Mouse (Mus musculus): ENCODE results near the gene Ndufaf2. TPM values are rescaled to one million over a fixed set of nuclear protein-coding genes. Genes with fewer than 3 reads are reported as not detected.
A peak's percentile ranks its signal among the peaks of the same experiment; 100 is the strongest.

The Ndufaf2 gene
- total and polyA plus RNA-seq, 2 experiments from 2014 or later = 62.5 TPM; not detected in 1

DNA sequence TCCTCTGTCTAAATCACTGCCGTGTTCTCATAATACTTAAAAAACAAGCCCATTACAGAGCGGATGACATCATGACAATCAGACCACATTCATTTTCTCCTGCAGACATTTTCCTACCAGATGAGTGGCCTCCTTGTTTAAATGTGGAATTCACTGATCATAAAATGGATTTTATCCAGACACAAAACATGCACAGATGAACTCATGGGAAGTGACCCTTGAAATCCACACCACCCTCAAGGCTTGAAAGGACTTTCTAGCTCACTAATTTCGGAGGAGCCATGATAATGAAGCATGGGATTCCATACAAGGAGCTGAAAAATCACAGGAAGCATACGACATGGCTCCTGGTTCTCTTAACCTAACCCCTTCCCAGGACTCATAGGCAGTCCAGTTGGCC, 198.5 kb downstream of the Ndufaf2 start:
- Histone ChIP-seq H3K27me3 (ENCODE audit: control insufficient read depth, insufficient read depth, low read length) (no peaks in the 10 kb centered on the region), H3K9ac (replicated peaks; ENCODE audit: low read depth, low read length) (no peak overlapping the region), H3K9me3 (replicated peaks; ENCODE audit: control insufficient read depth, low read length) (no peaks in the 10 kb centered on the region), H3K4me3 (ENCODE audit: low read depth, low read length) (no peak overlapping the region), H3K4me2 (ENCODE audit: low read depth, low read length) (no peak overlapping the region), H3K4me1 (ENCODE audit: control insufficient read depth, insufficient read depth) (peaks cover 5% of the 10 kb centered on the region; the same call in 1 of the 2 replicates), H3K27ac (ENCODE audit: low read depth) (no peak overlapping the region), H3K36me3 (replicated peaks; ENCODE audit: control insufficient read depth, insufficient read depth, low read length) (no peaks in the 10 kb centered on the region)
- 82% methylated on average over 4 of the region's 4 CpGs for WGBS
- TF ChIP-seq EP300 (IDR thresholded peaks at IDR 0.05; ENCODE audit: low read depth) (no peak), CTCF (IDR thresholded peaks at IDR 0.05; ENCODE audit: low read depth) (no peak)
- no peak for ATAC-seq (ENCODE audit: insufficient read depth, low read depth)
- no peak for DNase-seq (ENCODE audit: low spot score)

DNA sequence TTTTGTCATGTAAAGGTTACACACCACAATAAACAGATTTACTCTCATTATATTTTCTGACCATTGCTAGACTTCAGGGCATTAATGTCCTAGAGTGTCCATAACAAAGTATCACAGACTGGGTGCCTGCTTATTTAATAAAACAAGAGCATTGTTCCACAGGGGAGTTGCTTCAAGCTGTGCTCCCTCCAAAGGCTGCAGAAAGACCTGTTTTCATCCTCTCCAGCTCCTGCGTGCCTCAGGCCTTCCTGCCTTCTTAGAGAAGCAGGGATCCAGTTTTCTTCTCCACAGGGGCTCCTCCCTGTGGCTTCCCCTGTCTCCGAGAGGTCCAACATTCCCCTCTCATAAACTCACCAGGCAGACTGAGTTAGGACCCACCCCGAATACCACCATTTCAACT, 202.2 kb downstream of the Ndufaf2 start:
- Histone ChIP-seq H3K4me2 (ENCODE audit: low read depth, low read length) (no peak overlapping the region), H3K36me3 (replicated peaks; ENCODE audit: control insufficient read depth, insufficient read depth, low read length) (no peaks in the 10 kb centered on the region), H3K9me3 (replicated peaks; ENCODE audit: control insufficient read depth, low read length) (no peaks in the 10 kb centered on the region), H3K27me3 (ENCODE audit: control insufficient read depth, insufficient read depth, low read length) (no peaks in the 10 kb centered on the region), H3K4me1 (ENCODE audit: control insufficient read depth, insufficient read depth) (0 out of 2 replicates have a peak, but pooled peaks cover 4% of the 10 kb centered on the region), H3K9ac (replicated peaks; ENCODE audit: low read depth, low read length) (no peak overlapping the region), H3K27ac (ENCODE audit: low read depth) (no peak overlapping the region), H3K4me3 (ENCODE audit: low read depth, low read length) (no peak overlapping the region)
- ATAC-seq (ENCODE audit: insufficient read depth, low read depth) (no peak), DNase-seq (ENCODE audit: low spot score) (no peak)
- WGBS = 58% methylated on average over 3 of the region's 3 CpGs
- TF ChIP-seq CTCF (IDR thresholded peaks at IDR 0.05; ENCODE audit: low read depth) (no peak), EP300 (IDR thresholded peaks at IDR 0.05; ENCODE audit: low read depth) (no peak)

- Histone ChIP-seq H3K27me3 (ENCODE audit: control insufficient read depth, insufficient read depth, low read length) (no peaks in the 10 kb centered on the region), H3K9me3 (replicated peaks; ENCODE audit: control insufficient read depth, low read length) (no peaks in the 10 kb centered on the region), H3K27ac (ENCODE audit: low read depth) (no peak overlapping the region), H3K4me1 (ENCODE audit: control insufficient read depth, insufficient read depth) (0 out of 2 replicates have a peak, but pooled peaks cover 4% of the 10 kb centered on the region), H3K9ac (replicated peaks; ENCODE audit: low read depth, low read length) (no peak overlapping the region), H3K36me3 (replicated peaks; ENCODE audit: control insufficient read depth, insufficient read depth, low read length) (no peaks in the 10 kb centered on the region), H3K4me3 (ENCODE audit: low read depth, low read length) (no peak overlapping the region), H3K4me2 (ENCODE audit: low read depth, low read length) (0 out of 2 replicates have a peak overlapping the region, but pooled peaks have one; percentile 0)
- WGBS = 27% methylated on average over 17 of the region's 18 CpGs
- DNase-seq (ENCODE audit: low spot score) = no peak
- TF ChIP-seq CTCF (IDR thresholded peaks at IDR 0.05; ENCODE audit: low read depth) = no peak
- TF ChIP-seq EP300 (IDR thresholded peaks at IDR 0.05; ENCODE audit: low read depth) = no peak
- peak; percentile 78 for ATAC-seq (ENCODE audit: insufficient read depth, low read depth)
These were observed 202.9 kb downstream of the Ndufaf2 start for GRCm38 (mm10) chr13:107955327-107956110.

- H3K27ac ChIP-seq (ENCODE audit: low read depth) = no peak overlapping the region
- 60% methylated on average over 16 of the region's 16 CpGs for WGBS
- TF ChIP-seq EP300 (IDR thresholded peaks at IDR 0.05; ENCODE audit: low read depth) (no peak), CTCF (IDR thresholded peaks at IDR 0.05; ENCODE audit: low read depth) (no peak)
These were observed 203.8 kb downstream of the Ndufaf2 start for GRCm38 (mm10) chr13:107954445-107955261.

GRCm38 (mm10) chr13:107954100-107954444, 204.4 kb downstream of the Ndufaf2 start:
- no peak for ATAC-seq (ENCODE audit: insufficient read depth, low read depth)
- no peaks in the 10 kb centered on the region for H3K27me3 ChIP-seq (ENCODE audit: control insufficient read depth, insufficient read depth, low read length)

More at GRCm38 (mm10) chr13:107954445-107955261, 203.8 kb downstream of the Ndufaf2 start:
- Histone ChIP-seq H3K27me3 (ENCODE audit: control insufficient read depth, insufficient read depth, low read length) (no peaks in the 10 kb centered on the region), H3K4me3 (ENCODE audit: low read depth, low read length) (no peak overlapping the region), H3K9me3 (replicated peaks; ENCODE audit: control insufficient read depth, low read length) (no peaks in the 10 kb centered on the region), H3K4me1 (ENCODE audit: control insufficient read depth, insufficient read depth) (0 out of 2 replicates have a peak, but pooled peaks cover 4% of the 10 kb centered on the region), H3K9ac (replicated peaks; ENCODE audit: low read depth, low read length) (no peak overlapping the region), H3K4me2 (ENCODE audit: low read depth, low read length) (no peak overlapping the region), H3K36me3 (replicated peaks; ENCODE audit: control insufficient read depth, insufficient read depth, low read length) (no peaks in the 10 kb centered on the region)
- ATAC-seq (ENCODE audit: insufficient read depth, low read depth) (no peak), DNase-seq (ENCODE audit: low spot score) (no peak)

More at GRCm38 (mm10) chr13:107954100-107954444, 204.4 kb downstream of the Ndufaf2 start:
- Histone ChIP-seq H3K27ac (ENCODE audit: low read depth) (no peak overlapping the region), H3K9me3 (replicated peaks; ENCODE audit: control insufficient read depth, low read length) (no peaks in the 10 kb centered on the region), H3K4me1 (ENCODE audit: control insufficient read depth, insufficient read depth) (0 out of 2 replicates have a peak, but pooled peaks cover 4% of the 10 kb centered on the region), H3K36me3 (replicated peaks; ENCODE audit: control insufficient read depth, insufficient read depth, low read length) (no peaks in the 10 kb centered on the region), H3K4me2 (ENCODE audit: low read depth, low read length) (no peak overlapping the region), H3K4me3 (ENCODE audit: low read depth, low read length) (no peak overlapping the region), H3K9ac (replicated peaks; ENCODE audit: low read depth, low read length) (no peak overlapping the region)
- no peak for DNase-seq (ENCODE audit: low spot score)
- WGBS = 45% methylated on average over 9 of the region's 9 CpGs
- TF ChIP-seq CTCF (IDR thresholded peaks at IDR 0.05; ENCODE audit: low read depth) (no peak), EP300 (IDR thresholded peaks at IDR 0.05; ENCODE audit: low read depth) (no peak)

Other genes with a start within 250 kb of the Ndufaf2 start
- 22.5 and 50.7 TPM in 2 replicates for gene Smim15, start 114.2 kb downstream of the Ndufaf2 start, total RNA-seq (2014; rRNA removed; ENCODE audit: low replicate concordance)
- 23.0 and 25.0 TPM in 2 replicates for gene Smim15, start 114.2 kb downstream of the Ndufaf2 start, polyA plus RNA-seq (2015; fragmentation: Nextera tagmentation; extraction: Ambion mirVana)
- 5.1 and 7.7 TPM in 2 replicates for gene Ercc8, start 108 bp upstream of the Ndufaf2 start, total RNA-seq (2014; rRNA removed; ENCODE audit: low replicate concordance)
- gene Ercc8, start 108 bp upstream of the Ndufaf2 start, polyA plus RNA-seq (2015; fragmentation: Nextera tagmentation; extraction: Ambion mirVana) = 8.0 and 8.7 TPM in 2 replicates
- 0.95 and 2.7 TPM in 2 replicates for gene Elovl7, start 55.8 kb upstream of the Ndufaf2 start, total RNA-seq (2014; rRNA removed; ENCODE audit: low replicate concordance)
- gene Elovl7, start 55.8 kb upstream of the Ndufaf2 start, polyA plus RNA-seq (2015; fragmentation: Nextera tagmentation; extraction: Ambion mirVana) = 1.8 and 2.1 TPM in 2 replicates
- gene Depdc1b, start 157.7 kb upstream of the Ndufaf2 start, total RNA-seq (2014; rRNA removed; ENCODE audit: low replicate concordance) = 4.7 TPM in 1 of 2 replicates, not detected in the other
- 1.1 and 1.5 TPM in 2 replicates for gene Depdc1b, start 157.7 kb upstream of the Ndufaf2 start, polyA plus RNA-seq (2015; fragmentation: Nextera tagmentation; extraction: Ambion mirVana)